Mouse (Mus musculus): ENCODE results near the gene Ccdc50.

DNA sequence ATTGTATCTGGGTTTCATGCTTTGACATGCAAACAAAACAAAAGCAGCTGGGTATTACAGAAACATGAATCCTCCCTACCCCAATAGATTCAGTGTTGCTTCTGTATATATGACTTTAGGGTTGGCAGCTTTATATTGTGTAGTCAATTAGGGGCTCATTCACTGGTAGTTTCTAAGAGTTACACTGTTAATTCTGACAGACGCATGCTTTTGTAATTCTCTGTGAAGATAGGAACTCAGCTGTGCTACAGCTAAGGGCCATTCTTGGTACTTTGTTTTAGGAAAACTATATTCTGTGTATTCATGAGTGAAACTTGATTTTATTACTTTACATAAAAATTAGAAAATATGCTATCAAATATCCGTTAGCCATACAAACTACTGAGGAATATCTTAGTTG, 65.2 kb downstream of the Ccdc50 start:
- TF ChIP-seq MAX (IDR thresholded peaks at IDR 0.05; ENCODE audit: low read depth) (no peak), POLR2A (IDR thresholded peaks at IDR 0.05; ENCODE audit: insufficient read length, low read depth) (no peak), TCF12 (IDR thresholded peaks at IDR 0.05; ENCODE audit: insufficient read depth, poor library complexity, severe bottlenecking) (no peak), TCF3 (IDR thresholded peaks at IDR 0.05; ENCODE audit: insufficient read length, low read depth) (no peak)
